Mouse (Mus musculus) testis, adult 2 months (tissue): ENCODE results near the gene Fastkd3.

ENCODE experiments used
- CTCF ChIP-seq: fragments of 200-500 bp; IDR thresholded peaks from 2 replicates; pipeline ENCODE4 v1.5.1; 2012; ENCODE audit warnings: low read depth, mild to moderate bottlenecking, inconsistent platforms, low read length, moderate library complexity; ENCODE audit not compliant: control insufficient read depth, insufficient read depth, insufficient replicate concordance
- POLR2A ChIP-seq: fragments of 200-500 bp; IDR thresholded peaks from 2 replicates; pipeline ENCODE4 v1.6.1; 2012; ENCODE audit warnings: low read depth, mild to moderate bottlenecking, inconsistent platforms, low read length, moderate library complexity; ENCODE audit not compliant: control insufficient read depth

GRCm38 (mm10) chr13:68605689-68606126 is 23.7 kb downstream of the Fastkd3 start:
- no peak; the same call in 1 of the 2 replicates for TF ChIP-seq POLR2A
- no peak for TF ChIP-seq CTCF
